Mouse (Mus musculus) retina, postnatal 7 days (tissue): ENCODE measurements around the gene Fhod1.

Experiments used
- DNase-seq: peaks from one replicate; pipeline ENCODE4 v3.0.0-alpha.2; 2012; ENCODE audit warnings: low read depth, low spot score

Fhod1 gene

DNA sequence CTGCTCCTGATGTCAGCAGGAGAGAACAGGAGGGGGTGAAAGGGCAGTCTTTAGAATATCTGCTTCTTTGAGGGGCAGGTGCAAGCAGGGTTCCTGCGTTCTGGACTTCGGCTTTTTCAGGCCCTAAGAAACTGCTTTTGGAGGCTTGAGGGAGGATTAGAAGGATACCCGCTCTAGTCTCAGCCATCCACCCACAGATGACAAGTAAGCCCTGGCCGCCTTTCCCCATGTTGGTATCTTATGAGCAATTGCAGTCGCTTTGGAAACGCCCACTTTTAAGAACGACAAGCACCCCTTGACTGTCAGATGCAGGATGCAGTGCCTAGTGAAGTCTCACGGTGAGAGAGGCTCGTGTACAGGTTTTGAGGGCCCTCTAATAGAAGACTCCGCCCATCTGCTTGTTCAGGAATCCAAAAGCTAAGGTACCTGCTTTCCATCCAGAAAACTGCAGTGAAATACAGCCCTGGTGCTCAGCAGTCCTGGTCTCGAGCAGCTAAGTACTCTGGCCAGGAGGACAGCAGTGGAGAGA is 29.0 kb downstream of the Fhod1 start:
- DNase-seq: no peak

DNA sequence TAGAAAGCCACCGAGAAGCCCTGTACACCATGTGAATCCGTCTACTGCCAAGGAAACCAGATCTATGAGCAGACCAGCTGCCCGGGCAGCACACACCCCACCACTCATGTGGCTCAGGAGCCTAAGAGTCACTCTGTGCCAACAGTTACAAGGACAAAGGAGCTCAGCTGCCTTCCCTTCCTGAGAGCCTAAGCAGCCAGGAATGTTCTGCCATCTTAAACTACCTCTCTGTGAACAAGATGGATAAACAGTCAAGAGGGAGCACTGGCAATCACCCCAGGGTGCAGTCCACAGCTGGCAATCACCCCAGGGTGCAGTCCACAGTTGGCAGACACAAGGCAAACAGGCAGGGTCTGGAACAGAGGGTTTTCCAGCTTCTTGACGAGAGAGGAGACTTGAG is 29.8 kb downstream of the Fhod1 start:
- no peak for DNase-seq

DNA sequence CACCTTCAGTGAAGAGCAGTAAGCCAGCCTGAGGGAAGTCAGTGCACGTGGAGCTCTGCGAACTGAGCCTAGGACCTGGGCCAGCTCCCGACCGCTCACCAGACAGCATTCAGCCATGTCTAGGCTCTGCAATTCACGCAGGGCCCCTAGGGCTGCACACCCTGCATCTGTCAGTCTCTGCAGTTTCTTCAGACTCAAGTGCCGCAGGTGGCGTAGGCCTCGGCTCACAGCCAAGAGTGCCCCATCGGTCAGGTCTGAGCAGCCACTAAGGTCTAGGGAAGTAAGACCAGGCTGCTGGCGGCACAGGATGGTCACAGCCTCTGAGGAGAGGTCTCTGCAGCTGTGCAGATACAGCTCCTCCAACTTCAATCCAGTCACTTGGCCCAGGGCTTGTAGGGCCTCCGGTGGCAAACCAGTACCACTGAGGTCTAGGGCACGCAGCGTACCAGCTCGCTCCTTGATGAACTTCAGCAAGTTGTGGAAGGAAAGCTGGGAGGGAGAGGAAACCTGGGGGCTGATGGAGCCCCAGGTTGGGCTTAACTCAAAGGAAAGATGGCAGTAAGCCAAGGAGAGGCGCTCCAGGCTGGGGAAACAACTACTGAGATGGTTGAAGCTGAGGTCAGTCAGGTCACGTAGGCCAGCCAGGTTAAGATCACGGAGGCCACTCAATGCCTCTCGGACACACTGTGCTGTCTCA is 32.5 kb downstream of the Fhod1 start:
- DNase-seq: no peak

DNA sequence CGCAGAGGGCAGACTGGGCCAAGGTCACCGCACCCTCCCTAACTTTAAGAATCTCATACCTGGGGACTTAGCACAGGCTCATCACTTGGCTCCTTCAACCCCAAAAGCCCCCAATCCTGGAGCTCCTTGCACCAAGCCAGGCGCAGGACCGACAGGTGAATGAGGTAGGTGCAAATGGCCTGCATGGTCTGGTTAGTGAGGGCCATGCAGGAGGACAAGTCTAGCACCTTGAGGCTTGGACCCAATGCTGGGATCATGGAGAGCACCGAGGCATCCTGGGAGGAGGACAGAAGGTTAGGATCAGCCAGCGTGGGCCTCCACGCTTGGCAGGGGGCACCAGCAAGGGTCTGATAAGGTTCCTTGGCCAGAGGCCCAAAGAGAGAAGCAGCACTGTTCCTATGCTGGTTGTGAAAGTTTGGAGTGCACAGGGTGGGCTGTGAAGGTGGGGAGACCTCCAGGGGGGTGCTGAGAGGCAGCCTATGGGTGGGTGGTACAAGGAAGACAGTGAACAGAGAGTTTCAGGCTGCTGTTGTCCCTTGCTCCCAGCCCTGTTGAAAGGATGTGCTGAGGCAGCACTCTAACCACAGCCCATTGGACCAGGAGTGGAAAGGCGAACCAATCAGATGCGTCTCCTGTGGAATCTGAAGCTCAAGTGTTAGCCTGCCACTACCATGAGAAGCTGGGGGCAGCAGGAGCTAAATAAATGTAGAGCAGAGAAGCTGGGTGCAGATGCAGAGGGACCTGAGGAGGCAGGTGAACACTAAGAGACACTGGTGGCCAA is 33.9 kb downstream of the Fhod1 start:
- no peak for DNase-seq

DNA sequence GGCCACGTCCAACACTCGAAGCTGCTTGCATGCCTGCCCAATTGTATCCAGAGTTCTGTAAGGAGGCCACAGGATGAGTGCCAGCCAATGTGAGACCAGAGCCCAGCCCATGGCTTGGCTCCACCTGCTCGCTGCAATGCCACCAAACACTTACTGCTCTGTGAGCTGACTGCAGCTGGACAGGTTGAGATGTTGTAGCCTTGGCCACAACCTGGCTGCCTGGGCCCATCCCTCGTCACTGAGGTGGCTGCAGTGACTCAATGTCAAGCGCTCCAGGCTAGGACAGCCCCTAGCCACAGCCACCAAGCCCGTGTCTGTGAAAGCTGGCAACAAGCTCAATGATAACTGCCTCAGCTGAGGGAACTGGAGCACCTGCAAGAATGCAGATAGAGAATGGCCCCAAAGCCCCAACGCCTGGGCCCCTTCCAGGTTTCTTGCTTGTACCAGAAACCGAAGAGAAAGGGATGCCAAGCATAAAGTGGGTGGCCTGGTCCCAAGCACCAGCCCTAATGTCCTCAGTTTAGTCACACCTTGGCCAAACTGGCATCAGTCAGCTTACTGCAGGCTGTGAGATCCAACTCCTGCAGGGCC is 34.8 kb downstream of the Fhod1 start:
- no peak for DNase-seq

DNA sequence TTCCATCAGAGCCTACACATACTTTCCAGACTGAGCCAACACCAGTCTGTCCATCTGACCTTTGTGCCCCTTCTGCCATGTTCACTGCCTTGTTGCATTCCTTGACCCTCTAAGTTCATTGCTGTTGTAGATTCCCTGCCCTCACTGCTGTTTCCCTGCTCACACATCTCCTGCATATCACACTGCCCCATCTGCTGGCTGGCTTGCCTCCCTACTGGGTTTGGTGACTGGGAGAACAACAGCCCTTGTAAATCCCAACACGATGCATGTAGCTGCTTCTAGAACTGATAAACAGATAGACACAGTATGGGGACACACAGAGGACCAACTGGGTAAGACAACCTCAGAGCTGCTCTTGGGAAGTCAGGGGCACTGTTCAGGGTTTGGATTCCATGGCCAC is 36.0 kb downstream of the Fhod1 start:
- DNase-seq: no peak

DNA sequence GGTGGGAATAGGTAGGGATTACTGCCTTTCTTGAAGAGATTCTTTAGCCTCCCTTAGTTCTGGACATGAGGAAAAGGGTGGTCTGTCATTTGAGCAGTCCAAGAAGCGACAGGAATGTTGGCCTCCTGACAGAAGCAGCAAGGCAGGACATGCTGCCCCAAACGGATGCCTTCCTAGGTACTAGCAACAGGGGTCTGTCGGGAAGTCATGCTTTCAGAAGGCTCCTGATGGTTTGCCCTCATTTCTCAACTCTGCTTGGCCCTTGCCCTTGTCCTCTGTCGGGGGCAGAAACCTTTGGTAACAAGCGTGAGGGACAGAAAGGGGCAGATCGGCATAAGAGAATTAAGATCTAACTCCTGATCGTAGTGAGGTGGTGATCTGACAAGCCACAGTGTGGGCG is 37.6 kb downstream of the Fhod1 start:
- DNase-seq: no peak

DNA sequence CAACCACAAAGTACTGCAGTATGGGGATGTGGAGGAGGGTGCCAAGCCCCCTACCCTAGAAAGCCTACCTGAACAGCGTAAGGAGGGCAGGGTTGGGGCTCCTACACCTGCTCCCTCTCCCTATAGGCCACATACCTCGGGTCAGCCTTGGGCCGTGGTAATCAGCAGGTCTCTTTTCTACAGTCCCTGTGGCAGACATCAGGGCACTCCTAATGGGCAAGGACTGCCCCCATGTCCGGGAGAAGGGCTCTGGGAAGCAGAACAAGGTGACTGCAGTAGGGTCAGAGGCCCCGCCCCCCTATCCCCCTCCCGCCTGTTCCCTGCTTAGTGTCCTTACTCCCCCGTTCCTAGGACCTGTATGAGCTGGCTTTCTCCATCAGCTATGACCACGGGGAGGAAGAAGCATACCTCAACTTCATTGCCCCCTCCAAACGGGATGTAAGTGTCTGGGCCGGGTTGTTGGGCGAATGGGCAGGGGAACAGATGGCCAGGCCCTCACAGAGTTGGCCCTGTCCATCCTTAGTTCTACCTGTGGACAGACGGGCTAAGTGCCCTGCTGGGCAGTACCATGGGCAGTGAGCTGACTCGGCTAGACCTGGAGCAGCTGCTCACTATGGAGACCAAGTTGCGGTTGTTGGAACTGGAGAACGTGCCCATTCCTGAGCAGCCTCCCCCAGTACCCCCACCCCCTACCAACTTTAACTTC is 38.5 kb downstream of the Fhod1 start:
- DNase-seq: no peak

DNA sequence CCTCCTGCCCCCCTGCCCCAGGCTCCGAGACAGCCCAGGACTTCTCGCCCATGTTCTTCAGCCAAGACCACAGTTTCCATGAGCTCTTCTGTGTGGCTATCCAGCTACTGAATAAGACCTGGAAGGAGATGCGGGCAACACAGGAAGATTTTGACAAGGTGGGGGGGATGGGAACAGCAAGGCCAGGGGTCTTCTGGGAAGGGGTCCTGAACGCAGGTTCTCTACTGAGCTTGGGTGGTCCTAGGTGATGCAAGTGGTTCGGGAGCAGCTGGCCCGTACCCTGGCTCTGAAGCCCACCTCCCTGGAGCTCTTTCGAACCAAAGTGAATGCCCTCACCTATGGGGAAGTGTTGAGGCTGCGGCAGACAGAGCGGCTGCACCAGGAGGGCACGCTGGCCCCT is 39.3 kb downstream of the Fhod1 start:
- DNase-seq: no peak

DNA sequence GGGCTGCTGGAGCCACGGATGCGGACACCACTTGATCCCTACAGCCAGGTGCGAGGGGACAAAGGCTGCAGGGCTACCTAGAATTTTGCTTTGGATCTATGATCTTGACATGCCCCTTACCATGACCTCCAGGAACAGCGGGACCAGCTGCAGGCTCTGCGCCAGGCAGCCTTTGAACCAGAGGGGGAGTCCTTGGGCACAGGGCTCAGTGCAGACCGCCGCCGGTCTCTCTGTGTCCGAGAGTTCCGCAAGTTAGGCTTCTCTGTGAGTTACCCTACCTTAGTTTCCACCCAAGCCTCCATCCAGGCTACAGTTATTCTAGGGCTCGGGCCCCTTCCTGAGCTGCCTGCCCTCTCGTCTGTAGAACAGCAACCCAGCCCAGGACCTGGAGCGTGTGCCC is 40.1 kb downstream of the Fhod1 start:
- no peak for DNase-seq

DNA sequence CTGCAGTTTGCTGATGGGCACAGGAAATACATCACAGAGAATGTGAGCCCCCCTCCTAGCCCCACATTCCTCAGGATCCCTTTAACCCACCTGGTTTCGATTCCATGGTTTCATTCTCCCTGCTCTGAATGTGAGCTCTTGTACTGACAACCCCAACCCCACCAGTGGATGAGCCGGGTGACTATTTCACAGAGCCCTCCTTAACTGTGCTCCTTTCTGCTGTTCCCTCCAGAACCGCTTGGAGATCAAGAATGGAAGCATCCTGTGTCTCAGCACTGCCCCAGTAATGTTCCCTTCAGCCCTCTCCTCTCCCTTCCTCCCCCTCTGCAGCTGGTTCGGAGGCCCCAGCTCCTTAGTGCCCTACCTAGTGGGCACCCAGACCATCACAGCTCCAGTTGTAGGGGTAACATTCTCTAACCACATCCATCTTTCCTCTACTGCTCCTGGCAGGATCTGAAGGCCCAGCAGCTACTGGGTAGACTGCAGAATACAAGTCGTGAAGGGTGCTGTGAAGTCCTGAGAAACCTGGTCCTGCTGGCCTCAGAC is 41.5 kb downstream of the Fhod1 start:
- DNase-seq: no peak

DNA sequence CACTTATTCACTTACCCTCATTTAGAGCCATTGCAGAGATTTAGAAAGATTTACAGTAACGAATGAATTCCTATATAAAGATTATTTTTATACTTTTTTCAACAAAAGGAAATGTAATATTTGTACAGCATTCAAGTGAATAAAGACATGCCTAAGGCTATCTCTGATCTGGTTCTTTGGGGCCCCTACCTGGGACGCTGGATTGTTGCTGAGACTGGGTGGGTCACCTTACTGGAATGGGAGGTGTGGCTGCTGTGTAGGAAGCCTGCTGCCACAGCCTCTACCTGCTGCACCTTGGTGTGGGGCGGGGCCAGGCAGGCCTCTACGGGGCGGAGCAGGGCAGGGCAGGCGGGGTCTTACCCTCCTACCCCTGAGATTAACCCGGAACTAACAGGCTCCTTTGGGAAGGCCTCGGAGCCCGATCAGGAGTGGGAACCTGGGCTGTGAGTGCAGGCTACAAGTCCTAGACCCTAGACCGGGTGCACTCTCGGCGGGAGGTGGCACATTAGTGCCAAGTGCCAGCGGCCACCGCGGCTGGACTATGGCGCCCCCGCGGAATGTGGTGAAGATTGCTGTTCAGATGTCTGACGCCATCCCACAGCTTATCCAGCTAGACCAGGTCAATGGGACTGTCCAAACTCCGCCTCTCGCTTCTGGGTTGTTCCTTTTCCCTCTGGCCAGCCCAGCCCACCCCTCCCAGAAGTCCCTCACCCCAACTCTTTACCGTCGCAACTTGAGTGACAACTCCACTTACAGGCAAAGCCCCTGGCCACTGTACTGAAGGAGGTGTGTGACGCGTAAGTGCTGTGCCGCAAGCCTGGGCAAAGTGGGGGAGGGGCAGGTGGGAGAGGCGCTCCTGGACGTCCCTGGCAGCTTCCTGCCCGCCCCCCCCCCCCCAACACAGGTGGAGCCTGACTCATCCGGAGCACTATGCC is 42.3 kb downstream of the Fhod1 start, which contains the start of gene Elmo3:
Gene Elmo3 (plus strand): TSS at position 391 of the 935 bp plus-strand sequence.
- DNase-seq: no peak

DNA sequence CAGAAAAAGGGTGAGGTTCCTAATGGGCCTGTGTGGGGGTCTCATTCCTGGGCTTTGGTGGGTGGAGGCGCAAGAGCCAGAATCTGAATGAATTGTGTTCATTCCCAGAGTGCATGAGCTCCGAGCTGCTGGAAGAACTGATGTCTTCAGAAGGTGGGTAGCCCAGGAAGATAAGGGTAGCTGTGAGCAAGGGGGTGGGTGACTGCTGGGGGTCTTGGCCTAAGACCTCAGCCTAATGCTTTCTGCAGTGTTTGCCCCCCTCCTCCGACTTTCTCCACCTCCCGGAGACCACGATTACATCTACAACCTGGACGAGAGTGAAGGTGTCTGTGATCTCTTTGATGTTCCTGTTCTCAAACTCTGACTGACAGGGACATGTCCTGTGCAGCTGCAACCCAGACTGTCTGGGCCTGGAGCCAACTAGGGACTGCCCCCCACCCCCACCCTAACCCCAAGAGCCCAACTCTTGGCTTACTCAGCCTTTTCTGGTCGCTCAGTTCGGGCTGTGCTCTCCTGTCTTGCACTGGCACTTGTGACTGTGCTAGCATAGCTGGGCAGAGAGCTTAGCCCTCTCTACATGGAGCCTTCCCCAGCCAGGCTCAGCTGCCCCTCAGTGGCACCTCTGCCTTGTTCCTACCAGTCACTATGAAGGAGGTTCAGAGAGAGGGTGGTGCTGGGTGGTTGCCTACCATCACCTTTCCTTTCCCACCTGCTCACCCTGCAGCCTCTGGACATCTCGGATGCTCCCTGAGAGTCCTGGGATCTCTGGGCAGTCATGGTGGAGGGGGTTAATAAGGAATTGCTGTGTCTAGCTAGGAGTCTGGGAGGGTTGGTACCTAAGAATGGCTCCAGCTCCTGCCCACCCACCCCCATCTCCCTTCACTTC is 43.2 kb downstream of the Fhod1 start:
- DNase-seq: no peak

DNA sequence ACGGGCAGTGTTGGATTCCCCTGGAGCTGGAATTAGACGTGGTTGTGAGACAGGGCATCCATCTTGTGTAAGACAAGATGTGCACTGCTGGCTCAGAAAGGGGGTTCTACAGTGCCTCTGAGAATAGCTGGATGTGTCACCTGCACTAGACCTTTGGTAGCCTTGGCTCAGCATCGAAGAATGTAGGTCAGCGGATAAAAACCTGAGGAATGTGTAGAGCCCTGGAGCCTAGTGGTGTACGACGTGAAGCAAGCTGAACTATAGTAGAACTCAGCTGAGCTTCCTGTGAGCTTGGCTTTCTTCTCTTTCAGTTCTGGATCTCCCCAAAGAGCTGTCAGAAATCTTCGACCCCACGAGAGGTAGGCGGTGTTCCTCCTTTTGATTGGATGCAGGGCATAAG is 43.9 kb downstream of the Fhod1 start:
- no peak for DNase-seq

DNA sequence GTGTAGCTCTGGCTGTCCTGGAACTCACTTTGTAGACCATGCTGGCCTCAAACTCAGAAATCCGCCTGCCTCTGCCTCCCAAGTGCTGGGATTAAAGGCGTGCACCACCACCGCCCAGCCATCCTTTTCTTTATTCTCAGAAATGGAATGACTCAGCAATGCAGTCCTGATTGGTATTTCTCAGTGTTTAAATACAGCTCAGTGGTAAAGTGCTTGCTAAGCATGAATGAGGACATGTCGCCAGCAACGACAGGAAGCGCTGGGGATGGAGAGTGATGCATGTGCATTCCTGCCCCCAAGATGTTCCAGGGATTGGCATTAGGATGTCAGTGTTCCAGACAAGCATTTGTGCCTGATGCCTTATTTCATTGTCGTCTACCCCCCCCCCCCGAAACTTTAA is 44.4 kb downstream of the Fhod1 start:
- no peak for DNase-seq

DNA sequence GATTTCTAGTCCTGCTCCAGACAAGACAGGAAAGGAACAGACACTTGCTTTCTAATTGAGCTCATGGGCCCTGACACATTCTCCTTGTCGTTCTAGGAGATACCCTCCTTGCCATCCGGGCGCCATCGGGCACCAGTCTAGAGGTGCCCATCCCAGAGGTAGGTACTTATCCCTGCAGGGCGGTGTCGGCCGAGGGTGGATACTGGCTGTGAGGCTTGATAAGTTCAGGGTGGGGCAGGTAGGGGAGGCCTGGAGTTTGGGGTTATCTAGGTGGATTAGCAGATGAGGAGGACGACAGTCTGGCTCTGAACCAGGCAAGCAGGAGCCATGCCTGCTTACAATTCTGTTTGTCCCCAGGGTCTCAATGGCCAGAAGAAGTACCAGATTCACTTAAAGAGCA is 47.8 kb downstream of the Fhod1 start:
- no peak for DNase-seq

DNA sequence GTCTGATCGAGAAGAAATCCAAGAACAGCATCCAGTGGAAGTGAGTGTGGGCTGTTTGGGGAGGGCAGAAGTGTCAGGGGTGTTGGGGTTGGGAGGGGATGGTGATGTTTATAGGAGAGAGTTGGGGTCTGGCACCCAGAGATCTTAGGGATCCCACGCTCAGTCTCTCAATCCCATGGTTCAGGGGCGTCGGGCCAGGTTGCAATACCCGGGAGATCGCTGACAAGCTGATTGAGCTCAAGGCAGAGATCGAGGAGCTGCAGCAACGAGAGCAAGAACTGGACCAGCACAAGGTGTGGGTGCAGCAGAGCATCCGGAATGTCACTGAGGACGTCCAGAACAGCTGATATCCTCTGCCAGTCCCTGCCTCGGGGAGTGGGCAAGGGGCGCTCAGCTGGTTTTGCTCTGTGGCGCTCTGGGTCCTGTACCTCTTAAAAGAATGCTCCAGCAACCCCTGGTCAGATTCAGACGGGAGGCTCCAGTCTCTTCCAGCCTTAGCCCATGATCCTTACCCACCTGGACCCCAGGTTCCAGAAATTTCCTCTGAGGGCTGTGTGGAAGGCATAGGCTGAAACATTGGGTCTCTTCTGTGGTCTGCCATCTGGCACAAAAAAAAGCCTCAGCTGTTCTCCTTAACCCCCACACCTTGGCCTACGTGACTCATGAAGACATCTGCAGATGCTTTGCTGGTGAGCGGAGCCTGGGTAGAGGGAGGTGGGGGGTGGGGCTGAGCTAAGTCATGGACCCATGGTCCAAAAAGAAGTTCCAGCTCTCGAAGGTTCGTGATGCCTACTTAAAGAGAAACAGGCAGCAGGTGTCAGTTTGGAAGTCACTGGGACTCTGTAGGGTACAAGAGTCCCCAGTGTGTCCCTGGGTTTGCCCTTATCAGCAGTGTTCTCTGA is 49.2 kb downstream of the Fhod1 start:
- no peak for DNase-seq

DNA sequence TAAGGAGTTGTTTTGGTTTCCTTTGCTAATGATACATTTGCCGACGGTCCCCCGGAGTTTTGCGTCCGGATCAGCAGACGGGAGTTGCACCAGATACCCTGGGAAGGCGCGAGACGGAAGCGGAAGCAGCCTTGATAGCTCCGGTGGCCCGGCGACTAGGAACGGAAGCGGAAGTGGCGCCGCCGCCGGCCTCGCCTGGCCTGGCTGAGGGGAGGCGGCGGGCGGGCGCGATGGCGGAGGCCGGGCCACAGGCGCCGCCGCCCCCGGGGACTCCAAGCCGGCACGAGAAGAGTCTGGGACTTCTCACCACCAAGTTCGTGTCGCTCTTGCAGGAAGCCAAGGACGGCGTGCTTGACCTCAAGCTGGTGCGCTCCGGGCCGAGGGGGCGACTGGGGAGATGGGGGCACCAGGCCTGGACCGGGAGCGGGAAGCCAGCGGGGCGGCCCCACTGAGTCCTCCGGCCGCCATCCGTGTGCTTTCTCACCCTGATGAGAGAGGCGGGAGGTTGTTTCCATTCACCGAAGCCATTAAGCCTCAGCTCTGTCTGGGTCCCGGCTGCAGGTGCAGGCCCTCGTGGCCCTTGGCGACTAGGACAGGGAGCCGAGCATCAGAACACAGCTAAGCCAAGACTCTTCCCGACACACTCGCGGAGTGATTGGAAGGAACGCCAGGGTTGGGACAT is 50.1 kb downstream of the Fhod1 start, which contains the start of gene E2f4:
Gene E2f4 (plus strand): TSS at position 153 of the 682 bp plus-strand sequence.
- DNase-seq: peak; percentile 80
